Mouse (Mus musculus) embryonic facial prominence, embryonic 11.5 days (tissue): ENCODE results near the gene Pde5a. TPM values are rescaled to one million over a fixed set of nuclear protein-coding genes. Genes with fewer than 3 reads are reported as not detected.
A peak's percentile ranks its signal among the peaks of the same experiment; 100 is the strongest.

Source experiments
- ATAC-seq: fragments of 200-750 bp; cut with Nextera tagmentation; replicated peaks from 2 replicates; pipeline ENCODE4 v1.8.0; 2017; ENCODE audit warnings: low read depth; ENCODE audit not compliant: insufficient number of reproducible peaks, low FRiP score, low TSS enrichment
- DNase-seq: peaks from one replicate; pipeline ENCODE4 v3.0.0-alpha.2; 2015; ENCODE audit warnings: low spot score
- H3K27ac ChIP-seq: fragments of 300-500 bp; sonication (generic); replicated peaks from 2 replicates; pipeline ENCODE4 v1.5.1; 2014; ENCODE audit warnings: mild to moderate bottlenecking, low read depth, low read length, control low read depth
- H3K27me3 ChIP-seq: fragments of 300-500 bp; sonication (generic); 2 replicates; pipeline ENCODE4 v1.6.1; 2014; ENCODE audit warnings: mild to moderate bottlenecking, low read length, moderate library complexity, mixed read lengths; ENCODE audit not compliant: control insufficient read depth, insufficient read depth
- H3K36me3 ChIP-seq: fragments of 300-500 bp; sonication (generic); replicated peaks from 2 replicates; pipeline ENCODE4 v1.6.1; 2014; ENCODE audit warnings: low read depth, mild to moderate bottlenecking, low read length, moderate library complexity, mixed read lengths; ENCODE audit not compliant: control insufficient read depth, insufficient read depth
- H3K4me1 ChIP-seq: fragments of 300-500 bp; sonication (generic); 2 replicates; pipeline ENCODE4 v1.6.1; 2014; ENCODE audit warnings: low read length, mixed read lengths; ENCODE audit not compliant: control insufficient read depth, insufficient read depth
- H3K4me2 ChIP-seq: fragments of 300-500 bp; sonication (generic); 2 replicates; pipeline ENCODE4 v1.6.1; 2014; ENCODE audit warnings: low read depth, mild to moderate bottlenecking, control low read depth, low read length, moderate library complexity
- H3K4me3 ChIP-seq: fragments of 300-500 bp; sonication (generic); 2 replicates; pipeline ENCODE4 v1.5.1; 2014; ENCODE audit warnings: low read depth, low read length, control low read depth
- H3K9ac ChIP-seq: fragments of 300-500 bp; sonication (generic); replicated peaks from 2 replicates; pipeline ENCODE4 v1.6.1; 2014; ENCODE audit warnings: mild to moderate bottlenecking, control low read depth, low read length
- H3K9me3 ChIP-seq: fragments of 300-500 bp; sonication (generic); replicated peaks from 2 replicates; pipeline ENCODE4 v1.6.1; 2016; ENCODE audit warnings: mild to moderate bottlenecking, low read length, inconsistent platforms, mixed read lengths; ENCODE audit not compliant: control insufficient read depth
- WGBS: fragments of 180-500 bp; shearing (Covaris S2); extraction: QIAGEN DNeasy Blood & Tissue Kit; methylation state at CpG from one replicate; pipeline ENCODE4 v1.1.7; 2014; 5-methylcytosine and 5-hydroxymethylcytosine counted together
- polyA plus RNA-seq: library from polyadenylated mRNA; unstranded; fragments of >200 nt; fragmentation: Nextera tagmentation; extraction: Ambion mirVana; gene quantifications from 2 replicates; pipeline ENCODE4 v1.2.1, GENCODE M21; 2014

Pde5a gene
- polyA plus RNA-seq, 1 experiment from 2014 or later, result 4.6 TPM

- Histone ChIP-seq H3K9ac (no peak overlapping the region), H3K36me3 (no peaks in the 10 kb centered on the region), H3K4me1 (no peaks in the 10 kb centered on the region), H3K27ac (no peak overlapping the region), H3K27me3 (no peaks in the 10 kb centered on the region), H3K4me2 (no peak overlapping the region), H3K9me3 (no peaks in the 10 kb centered on the region), H3K4me3 (no peak overlapping the region)
- DNase-seq, result no peak
- ATAC-seq, result no peak
- WGBS, result 76% methylated on average over 5 of the region's 5 CpGs
These were observed 39.1 kb downstream of the Pde5a start for GRCm38 (mm10) chr3:122767841-122768240.

GRCm38 (mm10) chr3:122781417-122781816 lies 52.7 kb downstream of the Pde5a start:
- ATAC-seq, result no peak

GRCm38 (mm10) chr3:122784245-122784644 lies 55.5 kb downstream of the Pde5a start:
- Histone ChIP-seq H3K27ac (no peak overlapping the region), H3K36me3 (no peaks in the 10 kb centered on the region), H3K27me3 (no peaks in the 10 kb centered on the region), H3K4me1 (no peaks in the 10 kb centered on the region), H3K4me3 (no peak overlapping the region), H3K9me3 (no peaks in the 10 kb centered on the region), H3K9ac (no peak overlapping the region), H3K4me2 (no peak overlapping the region)
- ATAC-seq, result no peak
- DNase-seq, result peak; percentile 38
- WGBS, result 51% methylated on average over 1 of the region's 1 CpGs

More at GRCm38 (mm10) chr3:122781417-122781816, 52.7 kb downstream of the Pde5a start:
- Histone ChIP-seq H3K9me3 (no peaks in the 10 kb centered on the region), H3K9ac (no peak overlapping the region), H3K27me3 (no peaks in the 10 kb centered on the region), H3K4me2 (no peak overlapping the region), H3K4me3 (no peak overlapping the region), H3K36me3 (no peaks in the 10 kb centered on the region), H3K27ac (no peak overlapping the region), H3K4me1 (no peaks in the 10 kb centered on the region)
- WGBS, result 74% methylated on average over 6 of the region's 6 CpGs
- no peak for DNase-seq

GRCm38 (mm10) chr3:122788314-122788713 lies 59.6 kb downstream of the Pde5a start:
- 95% methylated on average over 9 of the region's 9 CpGs for WGBS
- H3K4me2 ChIP-seq, result no peak overlapping the region
- H3K4me1 ChIP-seq, result no peaks in the 10 kb centered on the region
- no peaks in the 10 kb centered on the region for H3K27me3 ChIP-seq
- no peaks in the 10 kb centered on the region for H3K36me3 ChIP-seq
- DNase-seq (no peak), ATAC-seq (no peak)
- no peak overlapping the region for H3K9ac ChIP-seq
- no peaks in the 10 kb centered on the region; the same call in 1 of the 2 replicates for H3K9me3 ChIP-seq
- no peak overlapping the region for H3K27ac ChIP-seq
- H3K4me3 ChIP-seq, result no peak overlapping the region

- Histone ChIP-seq H3K36me3 (no peaks in the 10 kb centered on the region), H3K9ac (no peak overlapping the region), H3K9me3 (no peaks in the 10 kb centered on the region; the same call in 1 of the 2 replicates), H3K27ac (no peak overlapping the region), H3K4me1 (no peaks in the 10 kb centered on the region), H3K4me3 (no peak overlapping the region), H3K4me2 (no peak overlapping the region), H3K27me3 (no peaks in the 10 kb centered on the region)
- ATAC-seq (no peak), DNase-seq (no peak)
- 90% methylated on average over 6 of the region's 6 CpGs for WGBS
These were observed 60.8 kb downstream of the Pde5a start for GRCm38 (mm10) chr3:122789544-122789943.

GRCm38 (mm10) chr3:122800050-122800449 lies 71.3 kb downstream of the Pde5a start:
- Histone ChIP-seq H3K9me3 (no peaks in the 10 kb centered on the region), H3K4me2 (no peak overlapping the region), H3K4me1 (no peaks in the 10 kb centered on the region), H3K27ac (no peak overlapping the region), H3K36me3 (no peaks in the 10 kb centered on the region), H3K4me3 (no peak overlapping the region), H3K27me3 (no peaks in the 10 kb centered on the region), H3K9ac (no peak overlapping the region)
- WGBS, result 76% methylated on average over 6 of the region's 6 CpGs
- DNase-seq (no peak), ATAC-seq (no peak)

- Histone ChIP-seq H3K9ac (no peak overlapping the region), H3K4me3 (no peak overlapping the region), H3K9me3 (no peaks in the 10 kb centered on the region), H3K4me2 (no peak overlapping the region), H3K36me3 (no peaks in the 10 kb centered on the region), H3K27me3 (no peaks in the 10 kb centered on the region), H3K4me1 (no peaks in the 10 kb centered on the region), H3K27ac (no peak overlapping the region)
- DNase-seq (peak; percentile 33), ATAC-seq (no peak; the same call in 1 of the 2 replicates)
- 64% methylated on average over 10 of the region's 10 CpGs for WGBS
These were observed 72.0 kb downstream of the Pde5a start for GRCm38 (mm10) chr3:122800553-122801435.

- no peak overlapping the region for H3K27ac ChIP-seq
- no peaks in the 10 kb centered on the region for H3K4me1 ChIP-seq
- DNase-seq (no peak), ATAC-seq (no peak; the same call in 1 of the 2 replicates)
- 81% methylated on average over 15 of the region's 15 CpGs for WGBS
- H3K27me3 ChIP-seq, result no peaks in the 10 kb centered on the region
- no peaks in the 10 kb centered on the region for H3K9me3 ChIP-seq
- H3K9ac ChIP-seq, result no peak overlapping the region
- no peaks in the 10 kb centered on the region for H3K36me3 ChIP-seq
- no peak overlapping the region for H3K4me2 ChIP-seq
- no peak overlapping the region for H3K4me3 ChIP-seq
These were observed 72.9 kb downstream of the Pde5a start for GRCm38 (mm10) chr3:122801436-122802221.
